Mouse (Mus musculus) layer of hippocampus, adult 9-11 months (tissue): ENCODE measurements at regions not wholly inside any gene's neighbourhood (a gene's known extent, or its start where the extent isn't known, plus 50 kb on each side); places are given as distances from the start of the nearest gene placed in this dataset.
A peak's percentile ranks its signal among the peaks of the same experiment; 100 is the strongest.

Experiments used
- DNase-seq: peaks from one replicate; pipeline ENCODE4 v3.0.0; 2022

DNA sequence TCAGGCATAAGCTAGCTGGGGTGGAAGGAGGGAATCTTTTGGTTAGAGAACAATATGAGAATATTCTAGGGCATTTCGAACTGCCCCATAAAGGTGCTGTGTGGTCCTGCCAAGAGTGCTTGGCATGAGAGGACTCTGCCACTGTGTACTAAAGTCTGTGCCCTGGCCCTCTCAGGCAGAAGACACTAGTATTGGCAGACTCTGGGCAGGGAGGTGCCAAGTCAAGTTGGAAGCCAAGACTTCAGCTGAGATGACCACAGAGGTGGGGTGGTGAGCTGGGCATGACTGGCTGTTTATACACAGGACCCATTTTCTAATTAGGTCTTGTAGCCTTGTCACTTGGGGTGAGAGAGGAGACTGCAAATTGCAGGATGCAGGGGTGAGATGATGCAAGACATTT lies 104.4 kb upstream of the Glra1 start:
- peak; percentile 2 for DNase-seq

DNA sequence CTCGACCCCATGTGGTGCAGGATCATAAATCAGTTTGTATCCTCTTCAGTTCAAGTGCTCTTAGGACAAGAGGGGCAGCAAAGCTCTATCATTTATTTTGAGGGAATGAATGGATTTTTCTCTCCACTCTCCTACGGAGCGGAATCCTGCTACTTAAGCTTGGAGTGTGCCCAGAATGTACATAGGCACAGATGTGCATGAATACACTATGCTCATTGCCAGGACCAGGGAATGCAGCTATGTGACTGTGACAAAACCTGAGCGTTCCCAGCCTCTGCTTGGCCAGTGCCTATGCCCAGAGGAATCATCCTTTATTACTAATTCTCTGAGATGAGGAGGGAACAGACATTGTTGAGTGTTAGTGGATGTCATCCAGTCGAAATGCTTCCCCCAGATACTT lies 99.5 kb upstream of the Glra1 start:
- peak; percentile 5 for DNase-seq

DNA sequence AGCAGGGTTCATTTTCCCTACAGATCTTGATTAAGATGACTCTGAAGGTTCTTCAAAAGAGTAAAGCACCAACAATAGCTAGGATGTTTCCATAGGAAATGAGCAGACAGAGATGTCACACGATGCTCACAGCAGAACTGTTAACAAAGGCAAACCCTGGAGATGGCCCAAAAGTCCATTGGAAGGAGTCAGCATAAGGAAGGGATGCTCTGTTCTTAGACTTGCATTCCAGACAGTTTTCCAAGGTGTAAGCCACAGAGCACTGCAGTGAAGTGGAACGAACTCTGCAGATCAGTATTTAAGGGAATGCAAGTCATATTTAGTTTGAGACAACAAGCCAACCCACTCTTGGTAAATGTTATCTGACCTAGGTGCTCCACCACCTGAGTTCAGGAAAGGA lies 93.9 kb upstream of the Glra1 start:
- DNase-seq, result no peak

DNA sequence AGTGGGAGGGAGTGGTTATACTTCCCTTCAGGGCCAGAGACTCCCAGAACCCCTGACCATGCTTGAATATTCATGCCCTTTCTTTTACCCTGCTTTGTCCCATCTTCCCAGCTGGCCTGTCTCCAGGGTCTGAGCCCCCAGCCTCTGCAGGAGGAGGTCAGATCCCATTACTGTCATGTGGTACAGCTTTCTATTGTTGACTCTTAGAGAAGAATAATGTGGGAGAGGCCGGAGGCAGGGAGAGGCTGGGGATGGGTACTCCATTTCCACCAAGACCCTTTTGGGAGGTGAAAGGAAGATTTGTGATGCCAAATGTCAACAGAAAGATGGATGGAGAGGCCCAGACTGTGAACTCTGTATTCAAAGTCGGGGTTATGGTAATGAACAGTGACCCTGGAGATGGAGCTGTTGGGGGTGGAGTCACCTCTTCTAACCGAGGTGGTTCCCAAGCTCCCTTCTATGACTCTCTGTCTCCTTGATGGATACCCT lies 77.1 kb upstream of the Glra1 start:
- no peak for DNase-seq

DNA sequence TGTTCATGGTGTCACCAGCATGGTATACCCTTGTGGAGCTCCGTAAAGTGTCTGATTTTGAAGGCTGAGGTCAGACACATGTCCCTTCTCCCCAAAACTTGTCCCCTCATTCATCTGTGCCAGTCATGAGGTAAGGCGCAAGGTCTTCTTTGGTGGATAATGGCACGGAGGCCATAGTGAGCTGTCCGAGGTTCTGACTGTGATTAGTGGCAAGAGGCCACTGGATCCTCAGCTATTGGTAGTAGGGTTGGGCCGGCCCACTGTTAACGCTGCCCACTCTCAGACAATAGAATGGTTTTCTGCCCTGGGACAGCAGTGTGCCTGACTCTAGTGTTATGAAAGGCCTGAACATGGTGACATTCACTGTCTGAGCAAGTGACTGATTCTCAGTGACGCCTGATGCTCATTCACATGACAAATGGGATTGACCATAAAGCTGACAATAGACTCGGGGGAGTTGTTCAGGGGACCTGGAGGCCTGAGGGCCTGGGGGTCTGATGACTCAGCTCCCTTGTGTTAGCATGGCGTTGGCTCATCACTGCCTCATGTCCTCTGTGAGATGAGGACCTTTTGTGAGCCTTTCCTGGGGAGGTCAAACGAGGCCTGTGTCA lies 74.5 kb upstream of the Glra1 start:
- DNase-seq, result no peak

DNA sequence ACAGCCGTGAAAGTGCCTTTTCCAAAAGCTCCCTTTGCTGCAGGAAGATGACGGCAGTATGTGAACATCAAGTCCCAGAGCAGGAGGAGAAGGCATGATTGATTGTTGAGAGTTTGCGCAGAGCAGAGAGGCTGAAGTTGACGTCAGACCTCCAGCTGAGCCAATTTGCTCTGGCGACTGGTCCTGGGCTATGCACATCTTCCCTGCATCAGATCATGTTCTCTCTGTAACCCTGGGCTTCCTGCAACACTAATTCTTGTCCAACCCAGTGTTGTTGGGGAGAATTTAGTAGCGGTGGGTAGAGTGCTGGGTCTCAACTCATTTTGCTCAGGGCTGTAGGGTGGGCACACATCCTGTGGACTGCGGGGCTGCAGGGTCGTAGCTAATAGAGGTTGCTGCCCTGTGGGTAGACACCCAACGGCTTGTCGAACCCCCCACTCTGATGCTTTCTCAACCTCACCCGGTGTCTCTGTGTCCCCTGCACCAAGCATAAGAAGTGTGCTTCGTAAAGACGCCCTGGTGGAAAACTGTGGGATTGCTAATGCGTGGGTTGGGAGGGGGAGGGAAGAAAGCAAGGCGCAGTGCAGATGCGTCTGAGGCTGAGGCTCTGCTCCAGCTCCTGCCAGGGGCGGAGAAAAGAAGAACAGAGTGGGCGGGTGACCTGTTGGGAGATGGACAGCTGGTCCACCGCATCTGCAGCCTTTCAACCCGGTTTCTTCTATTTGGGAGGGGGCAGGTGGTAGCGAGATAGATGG lies 73.4 kb upstream of the Glra1 start:
- DNase-seq, result no peak

DNA sequence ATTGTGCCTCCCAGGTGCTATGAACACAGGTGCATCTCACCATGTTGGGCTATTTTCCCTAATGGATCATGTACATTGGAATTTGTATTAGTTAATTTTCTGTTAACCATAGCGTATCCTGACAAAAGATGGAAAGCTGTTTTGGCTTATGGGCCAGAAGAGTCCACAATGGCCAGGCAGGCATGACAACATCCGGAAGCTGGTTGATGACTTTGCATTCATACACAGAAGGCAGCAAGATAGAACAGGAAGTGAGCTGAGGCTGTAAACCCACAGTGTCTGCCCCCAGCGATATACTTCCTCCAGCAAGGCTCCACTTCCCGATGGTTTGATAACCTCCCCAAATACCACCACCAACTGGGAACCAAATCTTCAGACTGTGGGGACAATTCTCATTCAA lies 55.1 kb upstream of the Glra1 start:
- DNase-seq, result no peak

DNA sequence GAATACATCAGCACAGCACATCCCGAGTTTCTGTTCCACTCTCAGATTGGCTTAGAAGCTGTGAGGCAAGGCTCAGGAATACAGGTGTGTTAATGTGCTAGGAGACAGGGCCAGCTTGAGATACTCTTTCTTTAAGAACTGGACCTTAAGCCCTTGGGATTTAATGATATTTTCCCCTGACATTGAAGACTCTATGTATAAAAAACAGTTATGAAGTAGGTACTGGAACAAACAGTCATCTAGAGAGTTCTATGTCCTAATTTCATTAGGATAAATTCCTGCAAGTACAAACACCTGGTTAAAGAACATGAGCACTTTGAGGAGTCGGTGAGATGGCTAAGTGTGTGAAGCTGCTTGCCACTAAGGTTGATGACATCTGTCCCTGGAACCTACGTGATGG lies 54.3 kb upstream of the Glra1 start:
- DNase-seq, result no peak
